Mouse (Mus musculus): Measurements from ENCODE around the gene Abhd14b. TPM values are rescaled to one million over a fixed set of nuclear protein-coding genes. Genes with fewer than 3 reads are reported as not detected.
A peak's percentile ranks its signal among the peaks of the same experiment; 100 is the strongest.
"Not testable (repeated sequence)": the region's sequence is repeated elsewhere in the genome, so short reads cannot be mapped to it uniquely, and the experiment has no call there.

The Abhd14b gene
- polyA plus RNA-seq, 1 experiment = 12.9 TPM

GRCm38 (mm10) chr9:106482578-106483115 is 35.4 kb downstream of the Abhd14b start:
- H3K36me3 ChIP-seq (ENCODE audit: control insufficient read depth, insufficient read depth, low read length) = no peaks in the 10 kb centered on the region
- TF ChIP-seq POLR2A (IDR thresholded peaks at IDR 0.05; ENCODE audit: control insufficient read depth, low read depth, low read length) (no peak), CTCF (IDR thresholded peaks at IDR 0.05; ENCODE audit: control insufficient read depth, insufficient read depth, insufficient replicate concordance, low read depth, low read length) (no peak)

GRCm38 (mm10) chr9:106483136-106483535 is 35.9 kb downstream of the Abhd14b start:
- Histone ChIP-seq H3K27me3 (ENCODE audit: control insufficient read depth, insufficient read depth, low read length) (no peaks in the 10 kb centered on the region), H3K27ac (ENCODE audit: control insufficient read depth, insufficient read depth, low read depth, low read length) (no peak overlapping the region), H3K4me3 (ENCODE audit: control insufficient read depth, low read depth, low read length) (no peak overlapping the region), H3K36me3 (ENCODE audit: control insufficient read depth, insufficient read depth, low read length) (no peaks in the 10 kb centered on the region), H3K4me1 (ENCODE audit: control insufficient read depth, insufficient read depth, low read length) (peaks cover 2% of the 10 kb centered on the region)
- TF ChIP-seq CTCF (IDR thresholded peaks at IDR 0.05; ENCODE audit: control insufficient read depth, insufficient read depth, insufficient replicate concordance, low read depth, low read length) = no peak
- TF ChIP-seq POLR2A (IDR thresholded peaks at IDR 0.05; ENCODE audit: control insufficient read depth, low read depth, low read length) = no peak

More at GRCm38 (mm10) chr9:106482578-106483115, 35.4 kb downstream of the Abhd14b start:
- no peaks in the 10 kb centered on the region for H3K27me3 ChIP-seq (ENCODE audit: control insufficient read depth, insufficient read depth, low read length)
- H3K4me3 ChIP-seq (ENCODE audit: control insufficient read depth, low read depth, low read length) = no peak overlapping the region
- no peak overlapping the region for H3K27ac ChIP-seq (ENCODE audit: control insufficient read depth, insufficient read depth, low read depth, low read length)
- H3K4me1 ChIP-seq (ENCODE audit: control insufficient read depth, insufficient read depth, low read length) = peaks cover 5% of the 10 kb centered on the region

- TF ChIP-seq CTCF (IDR thresholded peaks at IDR 0.05; ENCODE audit: control insufficient read depth, insufficient read depth, insufficient replicate concordance, low read depth, low read length) = no peak
- TF ChIP-seq POLR2A (IDR thresholded peaks at IDR 0.05; ENCODE audit: control insufficient read depth, low read depth, low read length) = no peak
- no peak overlapping the region for H3K27ac ChIP-seq (ENCODE audit: control insufficient read depth, insufficient read depth, low read depth, low read length)
- H3K36me3 ChIP-seq (ENCODE audit: control insufficient read depth, insufficient read depth, low read length) = no peaks in the 10 kb centered on the region
- H3K4me3 ChIP-seq (ENCODE audit: control insufficient read depth, low read depth, low read length) = no peak overlapping the region
- no peaks in the 10 kb centered on the region for H3K27me3 ChIP-seq (ENCODE audit: control insufficient read depth, insufficient read depth, low read length)
- H3K4me1 ChIP-seq (ENCODE audit: control insufficient read depth, insufficient read depth, low read length) = no peaks in the 10 kb centered on the region
Observed at GRCm38 (mm10) chr9:106483606-106484005, 36.3 kb downstream of the Abhd14b start.

GRCm38 (mm10) chr9:106485076-106485475 is 37.8 kb downstream of the Abhd14b start:
- Histone ChIP-seq H3K4me3 (ENCODE audit: control insufficient read depth, low read depth, low read length) (no peak overlapping the region), H3K27ac (ENCODE audit: control insufficient read depth, insufficient read depth, low read depth, low read length) (no peak overlapping the region), H3K27me3 (ENCODE audit: control insufficient read depth, insufficient read depth, low read length) (no peaks in the 10 kb centered on the region), H3K4me1 (ENCODE audit: control insufficient read depth, insufficient read depth, low read length) (no peaks in the 10 kb centered on the region), H3K36me3 (ENCODE audit: control insufficient read depth, insufficient read depth, low read length) (no peaks in the 10 kb centered on the region)
- TF ChIP-seq POLR2A (IDR thresholded peaks at IDR 0.05; ENCODE audit: control insufficient read depth, low read depth, low read length) = no peak
- no peak for TF ChIP-seq CTCF (IDR thresholded peaks at IDR 0.05; ENCODE audit: control insufficient read depth, insufficient read depth, insufficient replicate concordance, low read depth, low read length)

GRCm38 (mm10) chr9:106487602-106488001 is 40.3 kb downstream of the Abhd14b start:
- not testable (repeated sequence) for H3K4me1 ChIP-seq (ENCODE audit: control insufficient read depth, insufficient read depth, low read length); H3K27ac ChIP-seq (ENCODE audit: control insufficient read depth, insufficient read depth, low read depth, low read length); H3K27me3 ChIP-seq (ENCODE audit: control insufficient read depth, insufficient read depth, low read length); H3K4me3 ChIP-seq (ENCODE audit: control insufficient read depth, low read depth, low read length); H3K36me3 ChIP-seq (ENCODE audit: control insufficient read depth, insufficient read depth, low read length)

- Histone ChIP-seq H3K27me3 (ENCODE audit: control insufficient read depth, insufficient read depth, low read length) (no peaks in the 10 kb centered on the region), H3K4me3 (ENCODE audit: control insufficient read depth, low read depth, low read length) (peak within 1 kb of the TSS; percentile 83), H3K4me1 (ENCODE audit: control insufficient read depth, insufficient read depth, low read length) (no peaks in the 10 kb centered on the region), H3K27ac (ENCODE audit: control insufficient read depth, insufficient read depth, low read depth, low read length) (no peak within 1 kb of the TSS), H3K36me3 (ENCODE audit: control insufficient read depth, insufficient read depth, low read length) (no peaks in the 10 kb centered on the region)
- peak; percentile 37; the same call in 1 of the 2 replicates for TF ChIP-seq POLR2A (IDR thresholded peaks at IDR 0.05; ENCODE audit: control insufficient read depth, low read depth, low read length)
- no peak for TF ChIP-seq CTCF (IDR thresholded peaks at IDR 0.05; ENCODE audit: control insufficient read depth, insufficient read depth, insufficient replicate concordance, low read depth, low read length)
Observed at GRCm38 (mm10) chr9:106499667-106500066, 52.4 kb downstream of the Abhd14b start, which contains the start of gene Iqcf1. Gene Iqcf1 (plus strand): TSS chr9:106499967.

GRCm38 (mm10) chr9:106501846-106502245 is 54.6 kb downstream of the Abhd14b start:
- Histone ChIP-seq H3K27ac (ENCODE audit: control insufficient read depth, insufficient read depth, low read depth, low read length) (no peak overlapping the region), H3K27me3 (ENCODE audit: control insufficient read depth, insufficient read depth, low read length) (no peaks in the 10 kb centered on the region), H3K4me3 (ENCODE audit: control insufficient read depth, low read depth, low read length) (peak overlapping the region; percentile 83), H3K36me3 (ENCODE audit: control insufficient read depth, insufficient read depth, low read length) (no peaks in the 10 kb centered on the region), H3K4me1 (ENCODE audit: control insufficient read depth, insufficient read depth, low read length) (no peaks in the 10 kb centered on the region)
- TF ChIP-seq CTCF (IDR thresholded peaks at IDR 0.05; ENCODE audit: control insufficient read depth, insufficient read depth, insufficient replicate concordance, low read depth, low read length) (no peak), POLR2A (IDR thresholded peaks at IDR 0.05; ENCODE audit: control insufficient read depth, low read depth, low read length) (no peak)

Other genes starting within 250 kb of the Abhd14b start
- gene Ppm1m, start 247.7 kb upstream of the Abhd14b start, polyA plus RNA-seq (2012; rRNA removed) = 31.3 and 40.6 TPM in 2 replicates
- 12.1 and 13.5 TPM in 2 replicates for gene Twf2, start 244.4 kb upstream of the Abhd14b start, polyA plus RNA-seq (2012; rRNA removed)
- gene Tlr9, start 224.9 kb upstream of the Abhd14b start, polyA plus RNA-seq (2012; rRNA removed) = 2.6 and 2.7 TPM in 2 replicates
- 123 and 139 TPM in 2 replicates for gene Alas1, start 198.8 kb upstream of the Abhd14b start, polyA plus RNA-seq (2012; rRNA removed)
- gene Poc1a, start 166.4 kb upstream of the Abhd14b start, polyA plus RNA-seq (2012; rRNA removed) = 72.2 and 74.2 TPM in 2 replicates
- 3.1 and 3.3 TPM in 2 replicates for gene Dusp7, start 78.8 kb upstream of the Abhd14b start, polyA plus RNA-seq (2012; rRNA removed)
- gene Rpl29, start 18.0 kb upstream of the Abhd14b start, polyA plus RNA-seq (2012; rRNA removed) = 357 and 448 TPM in 2 replicates
- 1.9 and 2.0 TPM in 2 replicates for gene Acy1, start 9.1 kb upstream of the Abhd14b start, polyA plus RNA-seq (2012; rRNA removed)
- 197 and 198 TPM in 2 replicates for gene Abhd14a, start 219 bp downstream of the Abhd14b start, polyA plus RNA-seq (2012; rRNA removed)
- 65.7 and 78.3 TPM in 2 replicates for gene Pcbp4, start 5.8 kb downstream of the Abhd14b start, polyA plus RNA-seq (2012; rRNA removed)
- 22.5 and 24.9 TPM in 2 replicates for gene Gpr62, start 18.5 kb downstream of the Abhd14b start, polyA plus RNA-seq (2012; rRNA removed)
- gene Rrp9, start 28.5 kb downstream of the Abhd14b start, polyA plus RNA-seq (2012; rRNA removed) = 20.0 and 20.9 TPM in 2 replicates
- 2.9 and 5.2 TPM in 2 replicates for gene Parp3, start 29.5 kb downstream of the Abhd14b start, polyA plus RNA-seq (2012; rRNA removed)
- 649 and 752 TPM in 2 replicates for gene Iqcf1, start 52.5 kb downstream of the Abhd14b start, polyA plus RNA-seq (2012; rRNA removed)
- gene Iqcf5, start 67.1 kb downstream of the Abhd14b start, polyA plus RNA-seq (2012; rRNA removed) = 501 and 546 TPM in 2 replicates
- gene Iqcf3, start 114.2 kb downstream of the Abhd14b start, polyA plus RNA-seq (2012; rRNA removed) = 594 and 612 TPM in 2 replicates
- 220 and 225 TPM in 2 replicates for gene Iqcf4, start 123.5 kb downstream of the Abhd14b start, polyA plus RNA-seq (2012; rRNA removed)
- gene Iqcf6, start 179.1 kb downstream of the Abhd14b start, polyA plus RNA-seq (2012; rRNA removed) = 85.6 and 87.2 TPM in 2 replicates
- gene Grm2, start 208.6 kb downstream of the Abhd14b start, polyA plus RNA-seq (2012; rRNA removed) = 0.22 and 0.30 TPM in 2 replicates
- 82.9 and 84.7 TPM in 2 replicates for gene Tex264, start 238.5 kb downstream of the Abhd14b start, polyA plus RNA-seq (2012; rRNA removed)

Data from testis, adult 2 months (tissue).